Mouse (Mus musculus): ENCODE measurements around the gene Lipt2.

Lipt2 gene

GRCm38 (mm10) chr7:100170756-100171155, 11.7 kb downstream of the Lipt2 start:
- no peak for DNase-seq (ENCODE audit: low spot score in 2 of 2)

- DNase-seq (ENCODE audit: low spot score in 2 of 2) = no peak
Measured at GRCm38 (mm10) chr7:100176269-100176668, 17.2 kb downstream of the Lipt2 start, which contains the start of gene Kcne3. Gene Kcne3 (plus strand): TSS chr7:100176502.

- peak; percentile 41 to 49 for DNase-seq (ENCODE audit: low spot score in 2 of 2)
Measured at GRCm38 (mm10) chr7:100178016-100178890, 19.2 kb downstream of the Lipt2 start.

- no peak for DNase-seq (ENCODE audit: low spot score in 2 of 2)
Measured at GRCm38 (mm10) chr7:100178891-100179233, 19.8 kb downstream of the Lipt2 start.

- DNase-seq (ENCODE audit: low spot score in 2 of 2) = no peak
Measured at GRCm38 (mm10) chr7:100179394-100179793, 20.3 kb downstream of the Lipt2 start.

- no peak for DNase-seq (ENCODE audit: low spot score in 2 of 2)
Measured at GRCm38 (mm10) chr7:100179836-100180407, 20.8 kb downstream of the Lipt2 start.

DNA sequence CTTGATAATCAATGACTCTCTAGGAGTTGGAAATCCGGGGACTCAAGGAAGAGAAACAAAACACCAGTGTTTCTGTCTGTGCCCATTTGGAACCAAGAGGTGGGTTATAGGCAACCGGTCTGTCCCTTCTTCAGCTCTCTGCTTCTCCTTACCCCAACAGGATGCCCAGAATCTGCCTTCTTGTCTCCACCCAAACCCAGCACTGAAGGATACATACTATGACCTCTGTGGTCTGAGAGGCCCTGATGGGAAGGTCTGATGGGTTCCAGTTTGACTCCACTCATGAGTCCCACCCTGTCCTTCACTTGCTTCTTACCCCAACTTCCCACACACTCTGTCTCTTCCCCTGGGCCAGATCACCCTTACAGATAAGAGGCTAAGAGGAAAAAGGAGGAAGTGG, 22.1 kb downstream of the Lipt2 start:
- DNase-seq (ENCODE audit: low spot score in 2 of 2) = no peak

GRCm38 (mm10) chr7:100181614-100182013, 22.5 kb downstream of the Lipt2 start:
- DNase-seq (ENCODE audit: low spot score in 2 of 2) = no peak

DNA sequence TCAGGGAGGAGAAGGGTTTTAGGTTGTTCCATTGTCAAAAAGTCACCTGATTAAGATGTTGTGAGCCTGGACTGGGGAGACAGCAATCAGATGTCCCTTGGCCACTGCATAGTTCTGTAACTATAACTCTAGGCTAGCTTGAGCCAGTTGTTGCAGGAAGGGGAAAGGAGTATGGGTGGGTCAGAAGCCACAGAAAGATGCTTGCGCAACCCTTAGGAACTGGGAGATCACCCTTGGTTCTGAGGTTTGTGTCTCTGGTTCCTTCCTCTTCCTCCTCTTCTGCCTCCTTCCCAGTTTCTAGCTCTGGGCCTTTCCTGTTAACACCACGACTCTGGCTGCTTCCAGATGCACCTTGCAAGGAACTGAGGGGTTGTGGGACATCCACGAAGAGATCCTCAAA, 23.3 kb downstream of the Lipt2 start:
- no peak for DNase-seq (ENCODE audit: low spot score in 2 of 2)

DNA sequence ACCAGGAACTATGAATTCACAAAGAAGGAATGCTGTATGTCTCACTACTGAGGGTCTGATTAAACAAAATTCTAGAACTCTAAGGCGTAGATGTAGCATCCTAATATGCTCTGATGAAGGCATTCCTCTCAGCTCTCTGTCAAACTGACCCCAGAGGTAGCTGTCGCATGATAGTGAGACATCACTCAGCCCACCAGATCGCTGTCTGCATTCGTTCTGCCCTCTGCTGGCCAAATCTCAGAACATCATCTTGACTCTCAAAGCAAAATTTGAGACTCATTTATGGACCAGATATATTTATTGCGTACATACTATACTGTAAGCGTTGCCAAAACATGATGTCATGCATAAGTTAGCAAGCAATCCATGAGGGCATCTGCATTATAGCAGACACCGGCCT, 28.5 kb downstream of the Lipt2 start:
- peak; percentile 40 to 64 for DNase-seq (ENCODE audit: low spot score in 2 of 2)

- DNase-seq (ENCODE audit: low spot score in 2 of 2) = no peak
Measured at GRCm38 (mm10) chr7:100190167-100190566, 31.1 kb downstream of the Lipt2 start.

GRCm38 (mm10) chr7:100190778-100191177, 31.7 kb downstream of the Lipt2 start:
- DNase-seq (ENCODE audit: low spot score in 2 of 2) = peak; percentile 58 to 78

- DNase-seq (ENCODE audit: low spot score in 2 of 2) = no peak
Measured at GRCm38 (mm10) chr7:100201191-100201590, 42.1 kb downstream of the Lipt2 start.

DNA sequence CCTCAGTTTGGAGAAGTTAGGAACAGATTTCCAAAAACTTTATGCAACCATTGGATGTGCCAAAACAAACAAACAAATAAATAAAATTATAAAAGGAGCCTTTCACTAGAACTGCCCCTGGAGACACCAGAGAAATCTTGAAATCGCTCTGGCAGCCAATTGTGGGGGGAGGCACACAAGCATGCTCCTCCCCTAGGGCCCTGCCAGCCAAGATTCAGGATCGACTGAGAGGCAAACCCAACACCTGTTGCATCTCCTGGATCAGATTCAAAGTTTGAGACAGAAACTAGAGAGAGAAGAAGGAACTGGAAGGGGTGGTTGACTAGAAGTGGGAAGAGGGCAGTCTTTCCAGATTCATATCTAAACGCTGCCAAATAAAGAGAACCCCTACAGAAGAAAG, 44.5 kb downstream of the Lipt2 start:
- DNase-seq (ENCODE audit: low spot score in 2 of 2) = no peak

DNA sequence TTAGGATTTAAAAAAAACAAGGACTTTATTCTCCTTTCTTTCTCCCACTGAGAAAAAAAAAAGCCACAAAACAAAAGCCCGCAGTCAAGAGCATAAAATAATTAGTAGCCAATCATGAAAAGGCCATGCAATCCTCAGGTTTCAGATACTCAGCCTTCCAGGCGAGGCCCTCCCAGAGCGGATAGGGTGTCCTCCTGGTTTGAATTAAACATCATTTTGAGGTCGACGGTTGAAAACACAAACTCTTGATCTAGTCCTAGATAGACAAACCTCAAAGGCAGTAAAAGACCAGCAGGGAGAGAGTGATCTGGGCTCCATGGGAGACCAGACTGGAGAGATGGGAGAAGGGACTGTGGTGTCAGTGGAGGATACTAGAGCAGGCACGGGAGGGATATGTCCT, 45.8 kb downstream of the Lipt2 start:
- DNase-seq (ENCODE audit: low spot score in 2 of 2) = no peak

GRCm38 (mm10) chr7:100206144-100206543, 47.1 kb downstream of the Lipt2 start:
- DNase-seq (ENCODE audit: low spot score in 2 of 2) = no peak

DNA sequence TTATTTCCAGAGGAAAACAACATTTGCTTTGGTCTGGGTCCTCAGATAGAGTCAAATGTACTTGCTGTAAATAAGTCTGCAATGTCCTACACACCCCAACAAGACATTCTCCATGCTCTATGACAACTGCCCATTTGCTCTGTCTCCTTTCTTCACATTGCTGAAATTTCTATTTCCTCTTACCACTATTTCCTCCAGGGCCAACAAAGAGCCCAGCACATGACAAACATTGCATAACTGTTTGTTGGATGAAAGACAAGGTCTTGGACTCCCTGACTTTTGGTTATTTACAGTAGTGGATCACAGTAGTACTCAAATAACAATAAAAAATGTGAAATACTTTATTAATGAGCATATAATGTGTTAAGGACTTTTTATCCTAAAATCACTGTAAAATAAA, 48.8 kb downstream of the Lipt2 start:
- no peak for DNase-seq (ENCODE audit: low spot score in 2 of 2)
